Mouse (Mus musculus): ENCODE data around the gene Maml2.

DNA sequence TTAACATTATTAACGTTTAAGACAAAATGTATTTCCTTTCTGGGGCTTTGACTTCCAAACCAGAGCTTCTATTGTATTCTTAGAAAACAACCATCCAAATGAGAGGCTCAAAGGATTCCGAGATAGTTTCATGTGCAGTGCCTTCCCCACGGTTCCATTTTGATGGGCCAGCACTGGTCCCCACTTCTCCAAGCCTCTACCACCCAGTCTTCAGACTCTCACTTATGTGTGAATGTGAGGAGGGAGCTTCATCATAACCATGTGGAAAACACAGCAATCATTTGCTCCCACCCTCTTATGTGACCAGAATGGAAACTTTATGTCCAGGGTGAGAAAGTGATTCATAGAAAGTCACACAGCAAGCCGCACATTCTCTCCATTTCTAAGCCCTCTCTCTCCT, 354.1 kb downstream of the Maml2 start:
- no peak for TF ChIP-seq CTCF (IDR thresholded peaks at IDR 0.05; ENCODE audit: low read depth)
- TF ChIP-seq EP300 (optimal IDR thresholded peaks at IDR 0.05) = no peak

All from stomach, postnatal 0 days (tissue).